Mouse (Mus musculus): ENCODE results near the gene Nit1.
"Not testable (repeated sequence)": the region's sequence is repeated elsewhere in the genome, so short reads cannot be mapped to it uniquely, and the experiment has no call there.

The Nit1 gene

DNA sequence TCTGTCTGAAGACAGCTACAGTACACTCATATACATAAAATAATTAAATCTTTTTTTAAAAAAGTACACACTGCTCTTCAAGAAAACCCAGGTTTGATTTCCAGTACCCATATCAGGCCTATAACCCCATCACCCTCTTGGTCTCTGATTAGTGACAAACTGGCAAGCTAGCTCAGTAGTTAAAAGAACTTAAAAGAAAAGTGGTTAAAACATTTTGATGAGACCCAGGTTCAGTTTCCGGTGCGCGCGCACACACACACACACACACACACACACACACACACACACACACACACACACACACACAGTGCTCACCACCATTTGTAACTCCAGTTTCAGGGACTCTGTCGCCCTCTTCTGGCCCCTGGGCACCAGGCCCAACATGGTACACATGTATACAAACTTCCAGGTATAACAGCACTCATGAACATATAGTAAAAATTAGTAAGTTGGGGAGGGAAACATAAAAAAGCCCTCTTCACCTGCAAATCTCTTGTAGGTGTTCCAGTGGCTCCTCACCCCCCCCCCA is 10.4 kb upstream of the Nit1 start:
- no peak for DNase-seq (ENCODE audit: low read depth, low spot score)

DNA sequence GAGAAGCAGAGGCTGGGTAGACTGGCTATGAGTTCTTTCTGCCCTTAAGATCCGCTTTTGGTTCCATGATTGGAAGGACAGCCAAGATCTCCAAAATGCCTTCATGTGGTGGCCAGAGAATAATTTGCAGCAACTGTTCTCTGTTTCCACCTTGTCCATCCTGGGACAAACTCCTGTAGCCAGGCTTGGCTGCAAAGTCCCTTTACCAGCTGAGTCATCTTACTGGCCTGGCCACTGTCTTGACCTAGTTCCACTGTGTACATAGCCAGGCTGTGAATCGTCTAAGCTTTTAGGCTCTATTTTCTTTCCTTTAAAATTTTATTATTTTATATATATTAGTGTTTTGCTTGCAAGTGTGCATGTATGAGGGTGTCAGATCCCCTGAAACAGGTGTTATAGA is 3.8 kb upstream of the Nit1 start:
- no peak for DNase-seq (ENCODE audit: low read depth, low spot score)

DNA sequence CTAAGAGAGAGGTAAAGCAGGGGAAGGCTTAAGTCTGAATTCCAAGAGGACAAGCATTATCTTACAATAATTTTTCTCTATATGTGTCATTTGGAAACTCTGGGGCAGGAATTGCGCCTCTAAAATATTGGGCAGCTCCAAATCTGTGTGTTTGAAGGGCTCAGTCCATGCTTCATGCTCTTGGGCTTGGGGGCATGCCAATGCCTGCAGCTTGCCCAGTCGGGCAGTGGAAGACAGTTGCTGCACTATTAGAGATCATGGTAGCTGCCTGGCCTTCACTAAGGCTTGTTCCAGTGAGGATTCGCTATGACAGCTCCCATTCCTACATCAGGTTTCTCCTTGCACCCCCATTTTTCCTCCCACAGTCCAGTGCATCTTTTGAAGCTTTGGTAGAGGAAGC is 3.2 kb upstream of the Nit1 start:
- DNase-seq (ENCODE audit: low read depth, low spot score): no peak

DNA sequence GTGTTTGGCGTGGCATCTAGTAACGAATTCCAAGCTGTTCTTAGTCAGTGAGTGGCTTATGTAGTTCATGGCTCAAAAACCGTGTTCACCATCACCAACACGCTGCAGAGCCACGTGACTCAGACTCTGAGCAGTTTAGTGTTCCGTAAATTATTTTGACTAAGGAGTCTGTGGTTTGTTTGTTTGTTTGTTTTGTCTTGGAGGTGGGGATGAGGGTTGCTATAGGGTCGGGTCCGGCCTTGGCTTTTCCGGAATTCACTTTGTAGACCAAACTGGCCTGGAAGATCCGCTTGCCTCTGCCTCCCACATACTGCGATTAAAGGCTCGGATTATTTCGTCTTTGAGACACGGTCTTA is 627 bp upstream of the Nit1 start:
- DNase-seq (ENCODE audit: low read depth, low spot score): no peak

DNA sequence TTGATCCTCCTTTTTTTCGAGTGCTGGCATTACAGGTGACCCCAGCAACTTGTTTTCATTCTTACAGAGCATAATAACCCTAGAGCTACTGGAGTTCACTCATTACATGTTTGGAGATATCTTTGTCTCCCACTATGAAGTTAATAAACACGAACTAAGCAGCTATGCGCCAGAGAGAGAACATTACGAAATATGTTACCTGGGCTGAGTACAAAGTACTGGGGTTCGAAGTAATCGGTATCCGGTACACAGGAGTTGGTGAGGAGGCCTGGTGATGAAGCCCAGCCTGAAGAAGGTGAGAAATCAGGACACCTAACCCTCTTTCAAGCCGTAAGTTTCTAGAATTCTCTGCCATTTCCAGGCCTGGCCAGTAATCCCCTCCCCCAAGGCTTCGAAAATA is 731 bp downstream of the Nit1 start:
- DNase-seq (ENCODE audit: low read depth, low spot score): no peak

DNA sequence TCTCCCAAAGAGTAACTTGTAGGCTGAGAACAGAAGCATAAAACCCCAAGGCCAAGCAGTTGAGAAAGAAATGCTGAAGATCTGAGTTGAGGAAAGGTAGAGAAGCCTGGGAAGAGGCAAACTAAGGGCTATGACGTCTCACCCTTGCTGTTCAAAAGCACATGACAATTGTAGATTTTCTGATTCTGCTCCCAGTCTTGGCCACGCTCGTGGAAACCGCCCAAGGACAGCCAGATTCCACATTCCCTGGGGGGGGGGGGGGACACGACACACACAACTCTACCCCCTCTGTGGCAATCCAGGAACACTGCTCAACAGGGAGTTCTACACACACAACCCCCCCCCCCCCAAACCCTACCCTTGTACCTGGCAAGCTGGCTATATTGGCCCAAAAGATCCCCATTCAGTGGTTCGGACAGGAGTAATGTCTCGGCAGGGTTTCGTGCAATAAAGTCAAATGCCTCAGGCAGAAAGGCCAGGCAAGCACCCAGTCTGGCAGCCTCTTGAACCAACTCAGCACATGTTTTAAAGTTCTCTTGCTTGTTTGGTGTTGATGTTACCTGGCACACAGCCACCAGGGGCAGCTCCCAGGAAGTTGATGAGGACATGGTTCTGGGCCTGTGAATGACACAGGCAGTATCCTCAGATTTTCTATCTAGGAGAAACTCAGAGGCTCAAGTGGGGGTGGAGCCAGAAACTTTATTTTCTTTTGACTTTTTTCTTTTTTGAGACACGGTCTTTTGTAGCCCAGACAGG is 1.3 kb downstream of the Nit1 start:
- DNase-seq (ENCODE audit: low read depth, low spot score): no peak

DNA sequence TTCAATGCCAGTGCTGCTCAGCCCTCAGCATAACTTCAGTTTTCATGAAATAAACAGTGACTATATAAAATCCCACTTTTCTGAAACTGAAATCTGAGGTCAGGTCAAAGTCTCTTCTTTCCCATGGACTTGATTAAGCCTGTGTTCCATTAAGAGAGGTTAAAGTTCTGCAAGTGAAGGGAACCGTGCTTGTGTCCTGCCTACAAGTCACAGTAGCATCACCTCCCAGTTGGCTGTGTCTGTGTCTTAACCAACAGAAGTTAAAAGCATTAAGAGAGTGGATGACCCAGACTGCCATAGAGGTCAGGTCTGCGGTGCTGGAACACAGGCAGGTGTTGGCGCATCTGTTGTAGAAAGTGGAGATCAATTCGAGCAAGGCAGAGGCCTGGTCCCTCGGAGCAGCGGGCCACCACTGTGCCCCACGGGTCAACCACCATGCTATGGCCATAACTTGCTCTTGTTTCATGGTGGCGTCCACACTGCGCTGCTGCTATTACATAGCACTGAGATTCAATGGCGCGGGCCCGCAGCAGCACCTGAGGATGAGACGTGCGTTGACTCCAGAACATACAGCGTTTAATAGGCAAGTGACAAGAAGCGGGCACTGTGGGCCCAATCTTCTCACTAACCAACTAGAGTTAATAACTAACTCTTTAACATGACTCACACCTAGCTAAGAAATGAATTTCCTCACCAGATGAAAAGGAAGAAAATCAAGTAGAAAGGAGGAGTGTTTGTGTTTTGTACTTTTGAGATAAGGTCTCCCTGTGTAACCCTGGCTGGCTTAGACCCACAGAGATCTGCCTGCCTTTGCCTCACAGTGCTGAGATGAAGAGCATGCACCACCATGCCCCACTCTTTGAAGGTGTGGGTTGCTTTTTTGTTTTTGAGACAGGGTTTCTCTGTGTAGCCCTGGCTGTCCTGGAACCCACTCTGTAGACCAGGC is 2.9 kb downstream of the Nit1 start:
- no peak for DNase-seq (ENCODE audit: low read depth, low spot score)

DNA sequence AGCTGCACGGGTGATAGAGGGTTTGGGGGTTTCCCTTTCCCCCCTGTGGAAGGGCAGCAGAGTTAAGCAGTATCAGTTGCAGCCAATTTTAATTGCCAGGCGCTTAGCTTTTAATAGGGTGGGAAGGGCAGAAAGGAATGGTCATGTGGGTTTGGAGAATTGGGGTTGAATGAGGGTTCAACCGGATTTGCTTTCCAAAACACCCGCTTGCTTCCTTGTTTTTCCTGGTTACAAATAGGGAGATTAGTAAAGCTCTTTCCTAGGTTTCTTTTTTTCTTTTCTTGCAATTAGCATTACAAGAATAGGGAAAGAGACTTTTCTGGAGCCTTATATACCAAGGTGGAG is 15.3 kb downstream of the Nit1 start:
- no peak for DNase-seq (ENCODE audit: low read depth, low spot score)

DNA sequence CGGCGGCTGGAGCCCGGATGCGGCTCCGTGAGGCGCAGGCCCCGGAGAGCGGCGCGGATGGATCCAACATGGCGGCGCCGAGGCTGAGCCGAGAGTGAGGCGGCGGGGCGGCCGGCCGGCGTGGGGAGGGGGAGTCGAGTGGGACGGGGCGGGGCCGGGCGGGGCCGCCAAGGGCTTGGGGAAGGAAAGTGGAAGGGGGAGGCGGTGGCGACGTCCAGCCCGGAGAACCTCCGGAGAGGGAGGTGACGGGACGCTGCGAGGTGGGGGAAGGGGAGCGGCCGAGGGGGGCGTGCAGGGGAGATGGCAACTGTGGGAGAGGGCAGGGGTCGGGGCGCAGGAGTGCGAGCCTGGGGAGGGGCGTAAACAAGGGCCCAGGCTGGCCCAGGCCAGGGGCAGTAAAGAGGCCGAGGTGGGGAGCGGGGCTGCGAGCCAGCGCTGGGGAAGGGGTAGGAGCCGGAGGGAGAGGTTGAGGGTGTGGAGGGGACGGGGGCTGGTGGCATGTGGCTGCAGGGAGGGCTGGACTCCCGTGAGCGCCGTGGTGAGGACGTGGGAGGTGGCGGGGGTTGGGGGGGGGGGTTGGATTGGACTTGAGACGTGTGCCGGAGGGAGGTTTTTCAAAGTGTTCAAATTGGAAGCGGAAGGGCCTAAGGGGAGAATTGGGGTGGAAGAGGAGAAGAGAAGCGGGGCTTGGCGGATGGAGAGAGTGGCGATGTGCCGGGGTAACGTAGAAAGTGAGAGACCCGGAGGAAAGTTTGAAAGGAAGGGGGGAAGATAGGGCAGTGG is 15.8 kb downstream of the Nit1 start:
- no peak for DNase-seq (ENCODE audit: low read depth, low spot score)

DNA sequence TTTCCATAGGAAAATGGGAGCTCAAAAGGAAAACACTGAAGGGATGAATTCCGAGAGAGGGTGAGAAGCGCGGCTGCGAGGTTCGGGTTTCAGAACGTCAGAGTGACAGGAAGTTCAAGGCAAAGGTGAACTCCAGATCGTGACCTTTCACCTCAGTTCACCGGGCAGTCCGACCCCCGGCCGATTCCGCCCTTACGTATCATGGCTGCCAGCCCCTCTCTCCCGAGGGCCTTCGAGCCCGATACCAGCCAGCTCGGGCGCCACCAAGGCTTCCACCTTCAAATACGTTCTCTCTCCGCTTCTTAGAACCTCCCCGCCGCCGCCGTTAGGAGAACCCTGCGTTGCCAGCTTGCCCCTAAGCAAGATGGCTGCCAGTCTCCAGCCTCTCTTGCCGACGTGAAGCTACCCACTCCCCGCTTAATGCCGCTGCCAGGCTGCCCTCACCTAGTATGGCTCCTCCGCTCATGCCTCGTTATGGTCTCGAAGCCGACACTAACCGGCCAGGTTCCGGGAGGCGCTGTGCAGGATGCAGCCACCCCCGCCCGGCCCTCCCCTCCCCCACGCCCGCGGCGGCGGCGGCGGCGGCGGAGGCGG is 16.5 kb downstream of the Nit1 start, which contains the start of gene Dedd:
Gene Dedd (plus strand): TSS at position 307 of the 594 bp plus-strand sequence.
- DNase-seq (ENCODE audit: low read depth, low spot score): peak; percentile 96

DNA sequence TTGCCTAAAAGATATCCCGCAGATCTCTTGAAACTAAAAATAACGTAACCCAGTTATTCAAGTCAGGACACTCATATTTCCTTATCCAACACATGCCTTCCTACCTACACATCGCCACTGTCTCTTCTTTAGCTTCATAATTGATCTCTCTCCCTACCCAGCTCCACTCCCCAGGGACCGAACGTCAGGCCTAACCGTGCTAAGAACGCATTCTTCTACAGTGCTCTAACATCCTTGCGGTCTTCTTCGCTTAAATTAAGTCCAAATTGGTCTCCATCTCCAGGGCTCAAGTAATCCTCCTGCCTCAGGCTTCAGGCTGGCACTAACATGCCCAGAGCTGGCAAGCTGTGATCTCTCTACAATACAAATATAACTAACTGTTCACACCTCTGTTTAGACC is 17.2 kb downstream of the Nit1 start:
- DNase-seq (ENCODE audit: low read depth, low spot score): no peak

DNA sequence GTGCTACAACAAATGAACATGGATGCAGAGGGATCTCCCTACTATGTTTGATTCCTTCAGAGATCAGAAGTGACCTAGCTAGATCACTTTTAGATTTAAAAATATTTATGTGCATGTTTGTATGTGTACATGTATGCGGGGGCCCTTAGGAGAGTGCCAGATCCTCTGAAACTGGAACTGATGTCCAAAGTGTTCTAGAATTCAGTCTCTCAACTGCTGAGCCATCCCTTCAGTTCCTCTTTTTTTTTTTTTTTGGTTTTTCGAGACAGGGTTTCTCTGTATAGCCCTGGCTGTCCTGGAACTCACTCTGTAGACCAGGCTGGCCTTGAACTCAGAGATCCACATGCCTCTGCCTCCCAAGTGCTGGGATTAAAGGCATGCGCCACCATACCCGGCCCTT is 18.9 kb downstream of the Nit1 start:
- DNase-seq (ENCODE audit: low read depth, low spot score): not testable (repeated sequence)

DNA sequence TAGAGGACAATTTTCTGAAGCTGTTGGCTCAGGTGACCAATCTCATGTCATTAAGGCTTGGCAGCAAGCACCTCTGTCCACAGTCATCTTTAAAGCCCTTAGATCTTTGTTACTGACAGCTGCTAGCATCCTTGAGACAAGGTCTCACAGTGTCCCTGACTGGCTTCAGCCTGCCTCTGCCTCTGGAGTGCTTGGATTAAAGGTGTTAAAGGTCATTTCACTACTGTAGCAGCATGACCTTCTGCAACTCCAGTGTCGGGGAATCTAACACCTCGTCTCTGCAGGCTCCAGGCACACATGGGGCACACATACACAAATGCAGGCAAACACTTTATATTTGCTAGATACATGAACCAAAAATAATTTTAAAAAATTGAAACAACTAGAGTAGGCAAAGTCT is 19.9 kb downstream of the Nit1 start:
- no peak for DNase-seq (ENCODE audit: low read depth, low spot score)

DNA sequence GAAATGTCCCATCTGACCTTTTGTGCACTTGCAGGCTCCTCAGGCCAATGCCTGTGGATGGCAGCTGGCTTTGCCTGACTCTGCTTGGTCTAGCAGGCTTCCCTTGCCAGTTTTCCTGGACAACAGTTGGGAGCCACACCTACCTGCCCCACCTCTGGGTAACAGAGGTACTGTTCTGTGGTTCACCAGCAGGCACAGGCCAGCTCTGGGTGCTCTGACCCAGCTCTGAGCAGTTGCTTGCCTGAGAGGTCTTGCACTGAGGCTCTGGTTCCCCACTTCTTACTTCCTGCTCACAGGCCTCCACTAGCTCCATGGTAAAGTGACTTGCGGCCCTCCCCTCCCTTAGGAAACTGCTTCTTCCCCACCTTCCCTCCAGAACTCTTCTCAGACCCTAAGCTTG is 23.4 kb downstream of the Nit1 start:
- DNase-seq (ENCODE audit: low read depth, low spot score): no peak

DNA sequence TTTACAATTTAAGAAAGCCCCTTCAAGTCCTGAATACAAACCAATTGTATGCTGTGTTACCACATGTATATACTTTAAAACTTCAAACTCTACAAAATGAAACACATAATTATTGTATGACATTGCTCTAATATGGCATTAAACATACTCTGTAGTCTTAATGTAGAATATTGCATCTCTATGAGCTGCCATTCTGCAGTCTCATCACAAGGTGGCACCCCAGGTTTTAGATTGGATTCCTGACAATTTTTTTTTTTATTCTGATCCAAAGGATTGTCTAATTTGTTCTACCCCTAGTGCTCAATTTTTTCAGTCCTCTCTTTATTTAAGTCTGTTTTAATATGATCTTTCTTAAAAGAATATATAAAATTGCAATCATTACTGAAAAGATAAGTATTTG is 24.0 kb downstream of the Nit1 start:
- no peak for DNase-seq (ENCODE audit: low read depth, low spot score)

DNA sequence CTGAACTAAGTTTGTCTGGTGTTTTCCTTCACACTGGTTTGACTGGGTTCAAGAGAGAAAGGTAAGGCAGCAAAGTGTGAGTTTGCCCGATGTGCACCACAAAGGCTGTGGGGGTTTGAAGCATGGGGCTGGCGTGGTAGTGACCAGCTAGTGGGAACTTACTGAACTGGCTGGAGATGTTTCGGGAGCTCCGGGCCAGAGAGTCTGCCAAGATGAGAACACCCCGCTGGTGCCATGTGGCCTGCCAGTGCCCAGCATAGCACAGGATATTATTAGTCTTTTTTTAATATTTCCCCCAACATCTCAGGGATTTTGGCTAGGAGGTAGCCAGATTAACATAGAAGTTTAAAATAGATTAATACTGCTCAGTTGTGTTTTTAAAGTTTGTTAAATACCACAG is 25.3 kb downstream of the Nit1 start:
- DNase-seq (ENCODE audit: low read depth, low spot score): no peak

DNA sequence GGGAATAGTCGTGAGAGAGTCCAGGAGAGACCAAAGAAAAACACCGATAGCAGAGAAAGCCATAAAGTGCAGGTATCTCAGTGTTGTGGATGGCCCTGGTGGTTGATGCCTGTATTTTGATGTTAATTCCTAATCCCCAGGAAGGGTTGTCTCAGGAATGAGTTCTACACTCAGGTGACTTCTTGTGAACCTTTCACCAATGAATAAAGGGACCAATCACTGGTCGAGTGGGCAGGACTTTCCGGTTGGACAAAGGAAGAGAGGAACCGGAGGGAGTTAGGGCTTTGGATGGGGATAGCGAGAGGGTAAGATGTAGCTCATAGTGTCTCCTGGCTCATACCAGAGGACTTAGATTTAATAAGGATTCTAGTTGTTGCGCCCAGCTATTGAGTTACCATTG is 25.7 kb downstream of the Nit1 start:
- no peak for DNase-seq (ENCODE audit: low read depth, low spot score)

DNA sequence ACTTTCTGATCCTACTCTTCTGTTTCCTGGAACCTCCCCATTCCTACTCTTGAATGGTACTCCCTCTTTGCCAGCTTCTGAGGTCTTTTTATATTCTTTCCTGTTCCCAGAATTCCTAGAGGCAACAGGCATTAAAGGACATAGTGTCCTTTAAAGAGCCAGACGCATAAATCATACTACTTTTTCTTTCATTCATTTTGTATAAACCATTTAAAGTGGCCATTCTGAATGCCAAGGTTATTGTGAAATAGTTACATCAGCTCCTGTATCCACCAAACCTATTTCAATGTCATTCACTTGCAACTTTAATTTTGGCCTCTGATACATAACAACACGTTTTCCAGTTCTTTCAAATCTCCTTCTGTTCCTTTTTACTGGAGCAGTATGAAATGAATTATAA is 36.1 kb downstream of the Nit1 start:
- DNase-seq (ENCODE audit: low read depth, low spot score): no peak

DNA sequence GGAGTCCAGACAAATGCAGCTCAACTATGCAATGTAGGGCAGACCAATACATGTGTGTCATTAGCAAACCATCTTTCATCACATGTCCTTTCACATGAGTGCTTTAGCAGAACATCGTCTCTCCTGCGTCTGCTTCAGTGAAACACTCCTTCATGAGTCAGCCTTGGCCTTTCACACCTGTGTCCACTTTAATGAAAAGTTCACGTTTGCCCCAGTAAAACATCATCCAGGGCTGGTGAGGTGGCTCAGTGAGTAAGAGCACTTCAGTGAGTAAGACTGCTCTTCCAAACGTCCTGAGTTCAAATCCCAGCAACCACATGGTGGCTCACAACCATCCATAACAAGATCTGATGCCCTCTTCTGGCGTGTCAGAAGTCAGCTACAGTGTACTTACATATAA is 39.3 kb downstream of the Nit1 start:
- not testable (repeated sequence) for DNase-seq (ENCODE audit: low read depth, low spot score)

DNA sequence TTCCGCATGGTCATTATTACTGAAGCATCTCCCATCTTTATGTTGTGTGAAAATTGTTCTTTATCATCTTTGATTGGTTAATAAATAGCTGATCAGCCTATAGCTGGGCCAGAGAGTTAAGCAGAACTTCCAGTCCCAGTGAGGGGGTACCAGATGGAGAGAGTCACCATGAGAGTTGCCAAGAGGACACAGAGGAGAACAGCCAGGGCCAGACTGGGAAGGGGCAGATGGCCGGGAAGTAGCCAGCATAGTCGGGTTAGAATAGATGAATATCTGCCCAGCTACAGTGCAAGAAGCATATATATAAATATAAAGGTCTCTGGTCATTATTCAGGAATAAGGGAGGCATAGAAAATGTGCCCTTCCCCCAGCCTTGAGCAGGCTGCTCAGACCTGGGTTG is 47.2 kb downstream of the Nit1 start:
- DNase-seq (ENCODE audit: low read depth, low spot score): no peak

DNA sequence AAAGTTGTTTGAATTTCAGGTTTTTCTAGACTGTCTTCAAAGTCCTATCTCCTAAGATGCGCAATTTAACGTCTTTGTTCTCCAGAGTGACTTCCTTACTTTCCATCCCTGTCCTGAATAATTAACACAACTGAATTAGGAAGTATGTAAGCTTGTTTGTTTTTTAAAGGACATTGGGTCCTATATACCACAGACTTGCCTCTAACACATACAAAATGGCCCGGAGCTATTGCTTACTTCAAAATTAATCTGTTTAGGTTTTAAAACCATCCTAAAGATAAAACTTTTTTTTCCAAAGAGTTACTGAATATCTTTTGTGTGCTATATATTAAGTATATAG is 50.4 kb downstream of the Nit1 start:
- DNase-seq (ENCODE audit: low read depth, low spot score): no peak

Measured in telencephalon, adult 2 months (tissue).